Mouse (Mus musculus) C2C12 (cell line): Measurements from ENCODE around the gene Pym1.

ENCODE experiments used
- CTCF ChIP-seq: IDR thresholded peaks from one replicate; pipeline ENCODE4 v1.5.1; 2011; ENCODE audit not compliant: control insufficient read depth, insufficient read depth, insufficient read length
- FOSL1 ChIP-seq: IDR thresholded peaks from one replicate; pipeline ENCODE4 v1.8.0; 2011; ENCODE audit warnings: mild to moderate bottlenecking, low read length; ENCODE audit not compliant: poor library complexity, insufficient read depth, severe bottlenecking
- MAX ChIP-seq: IDR thresholded peaks from one replicate; pipeline ENCODE4 v1.6.1; 2011; ENCODE audit warnings: mild to moderate bottlenecking, control low read depth
- USF1 ChIP-seq: IDR thresholded peaks from one replicate; pipeline ENCODE4 v1.6.1; 2011; ENCODE audit warnings: low read depth, mild to moderate bottlenecking, control low read depth, moderate library complexity

DNA sequence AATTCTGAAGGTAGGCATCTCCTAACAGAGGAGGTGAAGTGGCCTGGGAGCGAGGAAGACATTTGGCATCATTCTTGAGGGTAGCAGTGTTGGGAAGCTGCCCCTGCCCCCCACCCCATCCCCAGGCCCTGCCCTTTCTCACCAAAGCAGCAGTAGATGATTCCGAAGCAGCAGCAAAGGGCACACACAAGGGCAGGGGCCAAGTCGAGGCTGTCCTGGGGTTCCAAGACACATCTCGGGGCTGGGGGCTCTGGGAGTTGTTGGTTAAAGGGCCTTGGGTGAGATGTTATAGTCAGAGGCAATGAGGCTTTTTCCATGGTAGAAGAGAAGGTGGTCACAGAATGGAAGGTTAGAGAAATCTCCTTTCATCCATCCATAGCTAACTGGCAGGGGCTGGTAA, 55.3 kb downstream of the Pym1 start:
- TF ChIP-seq MAX, result no peak
- TF ChIP-seq CTCF, result no peak
- TF ChIP-seq FOSL1, result no peak
- no peak for TF ChIP-seq USF1
